In the genomic region with DNA sequence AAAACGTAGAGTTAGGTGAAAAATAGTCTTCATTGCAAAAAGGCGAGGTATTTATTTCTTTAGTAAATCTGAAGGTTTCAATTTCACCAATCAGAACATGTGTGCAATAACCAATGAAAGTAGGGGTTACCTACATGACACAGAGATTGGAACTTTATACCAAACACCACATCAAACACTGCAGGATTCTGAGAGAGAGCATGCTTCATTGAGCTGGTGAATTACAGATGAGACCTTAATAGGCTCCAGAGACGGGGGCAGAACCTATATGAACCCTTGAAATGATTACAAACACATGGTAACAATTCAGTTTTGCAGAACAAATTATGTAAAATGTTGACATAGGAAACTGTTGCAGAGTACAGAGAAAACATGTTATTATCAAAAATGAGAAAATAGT, we compare ENCODE assay signal across 27 mouse cellular contexts.
DNase-seq lines count a peak whose midpoint lies in the region; ATAC-seq lines count a peak whose summit lies in the region.
"Had no signal": no experiment of that assay in that cellular context is flagged by ENCODE, and none has a peak within 500 bp of the region (broad histone marks: within the 10 kb centered on the region; RNA-seq: fewer than 3 reads in every experiment).

No protein-coding gene starts in this region.

- no peaks in the 10 kb centered on the region for H3K4me1 ChIP-seq in limb, embryonic 11.5 days (ENCODE audit: control insufficient read depth, insufficient read depth, low read length)
- H3K4me1 ChIP-seq in limb, embryonic 10.5 days: no peaks in the 10 kb centered on the region
- no peaks in the 10 kb centered on the region for H3K4me1 ChIP-seq in embryonic facial prominence, embryonic 11.5 days (ENCODE audit: control insufficient read depth, insufficient read depth, low read length)
- H3K4me1 ChIP-seq in embryonic facial prominence, embryonic 14.5 days (ENCODE audit: control insufficient read depth, insufficient read depth, low read length): no peaks in the 10 kb centered on the region
- no peaks in the 10 kb centered on the region for H3K4me1 ChIP-seq in hindbrain, embryonic 10.5 days (replicated peaks)
- H3K4me1 ChIP-seq in hindbrain, embryonic 11.5 days (replicated peaks; ENCODE audit: control insufficient read depth, insufficient read depth, low read length): no peaks in the 10 kb centered on the region
- H3K4me1 ChIP-seq: forebrain, embryonic 10.5 days; forebrain, embryonic 13.5 days had no signal

- no peak overlapping the region for H3K9ac ChIP-seq in limb, embryonic 11.5 days (ENCODE audit: low read length)
- H3K9ac ChIP-seq in embryonic facial prominence, embryonic 11.5 days (replicated peaks; ENCODE audit: low read length): no peak overlapping the region
- no peak overlapping the region for H3K9ac ChIP-seq in embryonic facial prominence, embryonic 14.5 days (ENCODE audit: low read depth, low read length)
- no peak overlapping the region for H3K9ac ChIP-seq in hindbrain, embryonic 11.5 days (ENCODE audit: low read depth, low read length)
- H3K9ac ChIP-seq: forebrain, embryonic 13.5 days; hindbrain, embryonic 14.5 days had no signal

- H3K36me3 ChIP-seq in limb, embryonic 11.5 days (ENCODE audit: control insufficient read depth, insufficient read depth, low read length): no peaks in the 10 kb centered on the region
- H3K36me3 ChIP-seq in limb, embryonic 10.5 days: no peaks in the 10 kb centered on the region
- H3K36me3 ChIP-seq in embryonic facial prominence, embryonic 11.5 days (replicated peaks; ENCODE audit: control insufficient read depth, insufficient read depth, low read depth, low read length): no peaks in the 10 kb centered on the region
- no peaks in the 10 kb centered on the region for H3K36me3 ChIP-seq in embryonic facial prominence, embryonic 14.5 days (ENCODE audit: control insufficient read depth, insufficient read depth, low read length)
- H3K36me3 ChIP-seq in hindbrain, embryonic 10.5 days: no peaks in the 10 kb centered on the region
- no peaks in the 10 kb centered on the region for H3K36me3 ChIP-seq in hindbrain, embryonic 11.5 days (ENCODE audit: control insufficient read depth, insufficient read depth, low read length)
- H3K36me3 ChIP-seq: forebrain, embryonic 10.5 days; G1E had no signal

- no peak overlapping the region for H3K4me2 ChIP-seq in limb, embryonic 11.5 days (ENCODE audit: low read depth, severe bottlenecking)
- H3K4me2 ChIP-seq in embryonic facial prominence, embryonic 11.5 days (ENCODE audit: low read depth, low read length): no peak overlapping the region
- H3K4me2 ChIP-seq in embryonic facial prominence, embryonic 14.5 days (ENCODE audit: low read depth, low read length): no peak overlapping the region
- H3K4me2 ChIP-seq in hindbrain, embryonic 11.5 days (replicated peaks; ENCODE audit: low read depth, low read length): no peak overlapping the region
- H3K4me2 ChIP-seq: forebrain, embryonic 13.5 days; heart, embryonic 11.5 days; hindbrain, embryonic 14.5 days had no signal

- H3K27ac ChIP-seq in limb, embryonic 11.5 days (replicated peaks; ENCODE audit: low read depth, low read length): no peak overlapping the region
- no peak overlapping the region for H3K27ac ChIP-seq in limb, embryonic 10.5 days
- no peak overlapping the region for H3K27ac ChIP-seq in embryonic facial prominence, embryonic 11.5 days (replicated peaks; ENCODE audit: low read depth, low read length)
- H3K27ac ChIP-seq in embryonic facial prominence, embryonic 14.5 days (replicated peaks; ENCODE audit: low read depth, low read length): no peak overlapping the region
- no peak overlapping the region for H3K27ac ChIP-seq in hindbrain, embryonic 10.5 days
- H3K27ac ChIP-seq in hindbrain, embryonic 11.5 days (ENCODE audit: low read depth, low read length): no peak overlapping the region
- H3K27ac ChIP-seq: forebrain, embryonic 10.5 days; forebrain, embryonic 13.5 days; gastrocnemius, adult 2 months; hindbrain, embryonic 14.5 days; hindbrain, postnatal 0 days had no signal

- no peak overlapping the region for H3K4me3 ChIP-seq in limb, embryonic 11.5 days (ENCODE audit: low read depth, low read length)
- no peak overlapping the region for H3K4me3 ChIP-seq in limb, embryonic 10.5 days
- no peak overlapping the region for H3K4me3 ChIP-seq in embryonic facial prominence, embryonic 11.5 days (ENCODE audit: low read depth, low read length)
- H3K4me3 ChIP-seq in embryonic facial prominence, embryonic 14.5 days (ENCODE audit: low read depth, low read length): no peak overlapping the region
- H3K4me3 ChIP-seq in hindbrain, embryonic 10.5 days: no peak overlapping the region
- H3K4me3 ChIP-seq in hindbrain, embryonic 11.5 days (ENCODE audit: low read depth, low read length): no peak overlapping the region
- H3K4me3 ChIP-seq: forebrain, embryonic 10.5 days; forebrain, embryonic 13.5 days; gastrocnemius, adult 2 months had no signal

- H3K9me3 ChIP-seq in limb, embryonic 11.5 days (ENCODE audit: control insufficient read depth, low read length): no peaks in the 10 kb centered on the region
- H3K9me3 ChIP-seq in limb, embryonic 10.5 days (replicated peaks): no peaks in the 10 kb centered on the region
- H3K9me3 ChIP-seq in embryonic facial prominence, embryonic 11.5 days (replicated peaks; ENCODE audit: control insufficient read depth, low read length): no peaks in the 10 kb centered on the region
- H3K9me3 ChIP-seq in embryonic facial prominence, embryonic 14.5 days (ENCODE audit: control insufficient read depth, low read length): no peaks in the 10 kb centered on the region
- no peaks in the 10 kb centered on the region for H3K9me3 ChIP-seq in hindbrain, embryonic 10.5 days
- H3K9me3 ChIP-seq in hindbrain, embryonic 11.5 days (ENCODE audit: control insufficient read depth, low read length): no peaks in the 10 kb centered on the region
- H3K9me3 ChIP-seq: forebrain, embryonic 10.5 days; forebrain, embryonic 13.5 days; G1E had no signal

- WGBS in limb, embryonic 11.5 days: 54% methylated on average over 3 of the region's 3 CpGs
- WGBS in limb, embryonic 10.5 days: 57% methylated on average over 3 of the region's 3 CpGs
- WGBS in embryonic facial prominence, embryonic 11.5 days: 30% methylated on average over 3 of the region's 3 CpGs
- WGBS in embryonic facial prominence, embryonic 14.5 days: 33% methylated on average over 3 of the region's 3 CpGs
- 70% methylated on average over 3 of the region's 3 CpGs for WGBS in hindbrain, embryonic 10.5 days
- WGBS in hindbrain, embryonic 11.5 days: 69% methylated on average over 3 of the region's 3 CpGs

- no peak for DNase-seq in limb, embryonic 11.5 days (ENCODE audit: low spot score)
- DNase-seq in limb, embryonic 10.5 days (ENCODE audit: low spot score): no peak
- peak; percentile 82 for DNase-seq in embryonic facial prominence, embryonic 11.5 days (ENCODE audit: low spot score)
- peak; percentile 19 for DNase-seq in embryonic facial prominence, embryonic 14.5 days (ENCODE audit: low spot score)
- DNase-seq in thymus, adult 18-20 months: no peak
- no peak for DNase-seq in hindbrain, embryonic 10.5 days (ENCODE audit: low spot score)
- no peak for DNase-seq in hindbrain, embryonic 11.5 days (ENCODE audit: low spot score)
- DNase-seq: adrenal gland, postnatal 10 days; adrenal gland, postnatal 36 days; B cell, adult 2 months; cerebellum, adult 18-20 months; cerebellum, adult 9-10 months; cerebellum, postnatal 14 days; gastrocnemius, adult 2 months; gastrocnemius, postnatal 14 days; heart, adult 11 months had no signal

- no peaks in the 10 kb centered on the region for H3K27me3 ChIP-seq in limb, embryonic 11.5 days (ENCODE audit: control insufficient read depth, insufficient read depth, low read length)
- H3K27me3 ChIP-seq in limb, embryonic 10.5 days (ENCODE audit: low read depth, poor library complexity, severe bottlenecking): no peaks in the 10 kb centered on the region
- H3K27me3 ChIP-seq in embryonic facial prominence, embryonic 11.5 days (ENCODE audit: control insufficient read depth, insufficient read depth, low read length): no peaks in the 10 kb centered on the region
- H3K27me3 ChIP-seq in embryonic facial prominence, embryonic 14.5 days (replicated peaks; ENCODE audit: control insufficient read depth, insufficient read depth, low read length): no peaks in the 10 kb centered on the region
- no peaks in the 10 kb centered on the region for H3K27me3 ChIP-seq in hindbrain, embryonic 10.5 days (ENCODE audit: insufficient read depth, poor library complexity, severe bottlenecking)
- H3K27me3 ChIP-seq in hindbrain, embryonic 11.5 days (ENCODE audit: control insufficient read depth, insufficient read depth, low read length): no peaks in the 10 kb centered on the region
- H3K27me3 ChIP-seq: CH12.LX; forebrain, embryonic 13.5 days; Patski had no signal

- peak; percentile 72; the same call in 1 of the 2 replicates for ATAC-seq in limb, embryonic 11.5 days (ENCODE audit: insufficient number of reproducible peaks, low FRiP score, low TSS enrichment, low read depth)
- ATAC-seq in embryonic facial prominence, embryonic 11.5 days (replicated peaks; ENCODE audit: insufficient number of reproducible peaks, low FRiP score, low TSS enrichment, low read depth): peak; percentile 90
- no peak for ATAC-seq in embryonic facial prominence, embryonic 14.5 days (ENCODE audit: low read depth)
- ATAC-seq in hindbrain, embryonic 11.5 days (ENCODE audit: low FRiP score): no peak
- ATAC-seq: forebrain, embryonic 13.5 days; forebrain, embryonic 16.5 days; hindbrain, postnatal 0 days; inflammation-experienced regulatory T-cells, adult 6 months; intestine, embryonic 16.5 days; Patski had no signal

Comparison
In these comparisons a context has a peak if more than half of its experiments do, and no peak if none do; other contexts are left out.
1. ATAC-seq: peak in limb, embryonic 11.5 days (single experiment) and embryonic facial prominence, embryonic 11.5 days (single experiment); none in embryonic facial prominence, embryonic 14.5 days (single experiment) and hindbrain, embryonic 11.5 days (single experiment).
2. DNase-seq: peak in embryonic facial prominence, embryonic 11.5 days (single experiment) and embryonic facial prominence, embryonic 14.5 days (single experiment); none in limb, embryonic 11.5 days (single experiment), limb, embryonic 10.5 days (single experiment), thymus, adult 18-20 months (0 of 2), hindbrain, embryonic 10.5 days (single experiment) and hindbrain, embryonic 11.5 days (single experiment).